Mouse (Mus musculus) lung, adult 2 months (tissue): ENCODE data around the gene Naaa. TPM values are rescaled to one million over a fixed set of nuclear protein-coding genes. Genes with fewer than 3 reads are reported as not detected.

Experiments used
- DNase-seq: peaks from one replicate; pipeline ENCODE4 v3.0.0; 2022
- H3K4me1 ChIP-seq: fragments of 200-500 bp; 2 replicates; pipeline ENCODE4 v1.6.1; 2011; ENCODE audit warnings: low read length; ENCODE audit not compliant: control insufficient read depth, insufficient read depth
- H3K4me3 ChIP-seq: fragments of 200-500 bp; replicated peaks from 2 replicates; pipeline ENCODE3; 2011; ENCODE audit warnings: low read depth, mild to moderate bottlenecking, control low read depth, low read length; ENCODE audit errors: extremely low read depth
- CTCF ChIP-seq: fragments of 200-500 bp; IDR thresholded peaks from 2 replicates; pipeline ENCODE4 v1.5.1; 2011; ENCODE audit warnings: mild to moderate bottlenecking, low read length, control low read depth; ENCODE audit not compliant: insufficient read depth
- POLR2A ChIP-seq: fragments of 200-500 bp; IDR thresholded peaks from 2 replicates; pipeline ENCODE4 v1.6.1; 2011; ENCODE audit warnings: low read depth, mild to moderate bottlenecking, control low read depth, low read length, borderline replicate concordance; ENCODE audit errors: extremely low read depth
- WGBS: fragments of 180-500 bp; shearing (Covaris S2); methylation state at CpG from one replicate; pipeline ENCODE4 v1.1.7; 2018; 5-methylcytosine and 5-hydroxymethylcytosine counted together
- polyA plus RNA-seq: library from polyadenylated mRNA; depleted of rRNA; stranded (reverse); fragments of >200 nt; gene quantifications from 2 replicates; pipeline ENCODE4 v1.2.3, GENCODE M21; 2012; rRNA removed

Gene Naaa
- polyA plus RNA-seq, 1 experiment: 81.2 TPM

DNA sequence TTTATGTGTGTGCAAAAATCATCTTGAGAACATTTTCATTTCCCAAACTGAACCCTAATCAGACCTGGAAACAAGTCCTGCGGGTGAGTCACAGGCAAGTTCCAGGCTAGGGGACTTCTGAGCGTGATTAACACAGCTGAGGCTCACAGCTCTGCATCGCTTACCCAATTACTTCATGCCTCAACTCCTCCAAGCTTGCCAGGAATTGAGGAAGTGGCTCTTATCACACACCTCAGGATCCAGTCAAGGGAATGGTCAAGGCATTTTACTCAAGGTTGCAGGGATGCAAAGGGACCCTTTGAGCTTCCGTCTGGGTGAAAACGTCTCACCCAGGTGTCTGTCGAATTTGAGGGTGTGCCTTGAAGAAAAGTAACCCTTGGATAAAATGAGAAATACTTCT lies 58.1 kb downstream of the Naaa start:
- no peaks in the 10 kb centered on the region for H3K4me1 ChIP-seq
- 56% methylated on average over 6 of the region's 6 CpGs for WGBS
- no peak overlapping the region for H3K4me3 ChIP-seq
- no peak for DNase-seq
- TF ChIP-seq CTCF: no peak
- TF ChIP-seq POLR2A: no peak

- WGBS: 64% methylated on average over 17 of the region's 17 CpGs
- TF ChIP-seq CTCF: no peak
- Histone ChIP-seq H3K4me1 (no peaks in the 10 kb centered on the region), H3K4me3 (no peak overlapping the region)
- no peak for DNase-seq
Measured at GRCm38 (mm10) chr5:92218915-92219793, 58.8 kb downstream of the Naaa start.

- no peak for DNase-seq
- no peak for TF ChIP-seq POLR2A
- no peak for TF ChIP-seq CTCF
- 83% methylated on average over 4 of the region's 4 CpGs for WGBS
- Histone ChIP-seq H3K4me3 (no peak within 1 kb of the TSS), H3K4me1 (no peaks in the 10 kb centered on the region)
Measured at GRCm38 (mm10) chr5:92215308-92215707, 62.7 kb downstream of the Naaa start, which contains the start of gene U90926. TSS of gene U90926 (minus strand) at chr5:92215408.

DNA sequence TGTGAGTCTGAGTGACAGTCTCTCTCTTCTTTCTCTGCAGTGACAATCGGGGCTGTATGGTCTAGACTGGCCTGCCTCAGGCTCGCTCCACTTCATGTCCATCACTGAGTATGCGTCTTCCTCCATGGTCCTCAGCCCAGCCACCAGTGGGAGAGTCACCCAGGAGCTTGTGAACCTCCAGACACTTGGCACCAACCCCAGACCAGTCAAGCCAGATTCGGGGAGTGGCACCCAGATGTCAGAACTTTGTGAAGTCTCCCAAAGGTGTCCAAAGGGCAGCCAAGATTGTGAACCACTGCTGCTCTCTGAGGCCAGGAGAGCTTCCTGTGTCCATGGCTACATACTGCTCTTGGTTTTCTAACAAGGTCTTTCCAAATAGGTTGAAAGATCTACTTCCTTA lies 65.7 kb downstream of the Naaa start:
- WGBS: 85% methylated on average over 4 of the region's 4 CpGs
- TF ChIP-seq POLR2A: no peak
- no peak for TF ChIP-seq CTCF
- no peak for DNase-seq
- Histone ChIP-seq H3K4me3 (no peak overlapping the region), H3K4me1 (no peaks in the 10 kb centered on the region)

GRCm38 (mm10) chr5:92210205-92210604 lies 67.8 kb downstream of the Naaa start:
- H3K4me1 ChIP-seq: peaks cover 10% of the 10 kb centered on the region
- TF ChIP-seq CTCF: no peak
- TF ChIP-seq POLR2A: no peak
- WGBS: 70% methylated on average over 8 of the region's 8 CpGs
- DNase-seq: no peak
- H3K4me3 ChIP-seq: no peak overlapping the region

Other genes starting within 250 kb of the Naaa start
- gene Cdkl2, start 234.3 kb downstream of the Naaa start, polyA plus RNA-seq: 3.4 and 3.8 TPM in 2 replicates
- 11.1 and 17.2 TPM in 2 replicates for gene G3bp2, start 194.5 kb downstream of the Naaa start, polyA plus RNA-seq
- 19.1 and 19.6 TPM in 2 replicates for gene Uso1, start 140.2 kb downstream of the Naaa start, polyA plus RNA-seq
- not detected in 2 replicates for gene U90926, start 62.8 kb downstream of the Naaa start, polyA plus RNA-seq
- gene Ppef2, start 21.9 kb downstream of the Naaa start, polyA plus RNA-seq: 2.6 and 3.1 TPM in 2 replicates
- 5.5 and 7.1 TPM in 2 replicates for gene Sdad1, start 32.3 kb upstream of the Naaa start, polyA plus RNA-seq
- 1.8 and 3.0 TPM in 2 replicates for gene Cxcl9, start 49.9 kb upstream of the Naaa start, polyA plus RNA-seq
- 16.5 and 26.2 TPM in 2 replicates for gene Art3, start 53.7 kb upstream of the Naaa start, polyA plus RNA-seq
- gene Cxcl10, start 70.7 kb upstream of the Naaa start, polyA plus RNA-seq: 2.2 and 3.0 TPM in 2 replicates
- 10.5 and 13.2 TPM in 2 replicates for gene Nup54, start 157.0 kb upstream of the Naaa start, polyA plus RNA-seq
- gene Scarb2, start 228.7 kb upstream of the Naaa start, polyA plus RNA-seq: 55.1 and 59.1 TPM in 2 replicates